Mouse (Mus musculus): ENCODE results near the gene Cenpt.

The Cenpt gene

GRCm38 (mm10) chr8:105804797-105805196 lies 48.3 kb downstream of the Cenpt start:
- DNase-seq = no peak

DNA sequence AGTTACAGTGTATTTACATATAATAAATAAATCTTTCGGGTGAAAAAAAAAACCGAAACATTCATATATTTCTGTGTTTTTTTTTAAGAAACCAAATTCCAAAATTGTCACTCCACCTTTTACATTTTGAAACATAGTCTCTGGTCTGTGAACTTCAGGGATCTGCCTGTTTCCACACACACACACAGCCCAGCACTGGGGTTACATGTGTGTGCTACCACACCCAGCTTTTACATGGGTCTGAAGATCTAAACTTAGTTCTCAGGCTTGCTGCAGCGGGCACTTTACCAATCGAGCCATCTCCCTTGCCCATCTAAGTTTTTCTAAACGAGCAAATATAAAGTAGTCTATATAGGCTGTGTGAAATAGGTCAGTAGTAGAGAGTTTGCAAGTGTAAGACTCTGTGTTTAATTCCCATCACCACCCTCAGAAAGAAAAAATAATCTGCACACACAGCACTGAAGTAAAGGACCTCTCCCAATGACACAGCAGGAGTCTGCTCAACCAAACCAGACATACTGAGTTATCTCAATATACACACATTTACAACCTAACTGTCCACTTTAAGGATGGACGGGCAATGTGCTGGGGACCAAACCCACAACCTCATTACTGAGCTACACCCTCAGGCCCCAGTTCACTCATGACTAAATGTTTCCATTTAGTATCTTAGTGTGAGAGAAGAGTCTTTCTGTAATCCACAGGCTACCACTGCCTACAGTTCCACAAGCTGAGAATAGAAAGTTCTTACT lies 51.7 kb downstream of the Cenpt start:
- no peak for DNase-seq

DNA sequence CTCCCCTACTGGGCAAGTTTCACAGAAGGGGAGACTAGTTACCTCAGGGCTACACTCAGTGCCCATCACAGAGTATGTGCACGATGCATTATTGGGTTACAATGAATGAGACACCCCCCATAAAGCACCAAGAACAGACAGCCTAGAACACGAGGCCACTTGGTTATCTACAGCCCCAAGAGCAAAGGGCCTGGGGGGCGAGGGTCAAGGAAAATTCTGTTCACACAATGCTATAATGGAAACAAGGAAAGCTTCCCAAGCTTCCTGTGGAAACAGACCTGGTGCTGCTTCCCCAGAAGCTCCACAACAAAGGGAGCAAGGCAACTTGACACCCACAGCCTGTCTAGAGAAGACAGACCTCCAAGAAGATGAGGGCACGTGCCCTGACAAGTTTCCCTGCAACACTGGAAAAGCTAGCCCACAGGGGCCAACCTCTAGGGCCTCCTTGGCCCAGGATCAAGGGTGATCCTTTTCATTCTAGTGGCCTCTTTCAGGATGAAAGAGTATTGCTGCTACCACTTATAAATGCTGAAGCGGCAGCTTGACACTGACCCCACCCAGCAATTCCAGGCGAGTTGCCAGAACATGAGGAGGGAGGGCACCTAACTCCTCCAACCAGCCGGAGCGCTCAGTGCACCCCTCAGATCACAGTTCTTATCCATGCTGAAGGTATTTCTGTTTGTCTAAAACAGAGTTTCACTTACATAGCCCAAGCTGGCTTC lies 53.8 kb downstream of the Cenpt start:
- peak; percentile 65 for DNase-seq

DNA sequence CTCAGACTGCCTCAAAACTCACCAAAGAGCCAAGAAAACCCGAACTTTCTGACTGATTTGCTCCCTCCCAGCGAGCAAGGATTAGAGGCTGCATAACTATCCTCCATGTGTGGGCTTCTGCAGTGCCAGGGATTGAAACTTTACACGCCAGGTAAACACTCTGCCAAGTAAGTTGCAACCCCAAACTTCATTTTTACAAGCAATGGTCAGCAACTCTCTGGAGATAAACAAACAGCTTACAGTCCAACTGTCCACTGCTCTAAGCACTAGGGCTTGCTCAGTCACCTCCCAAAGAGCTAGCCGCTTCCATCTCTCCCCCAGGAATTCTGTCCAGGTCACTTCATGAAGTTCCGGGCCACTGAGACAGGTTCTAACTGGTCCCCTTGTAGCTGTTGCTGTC lies 54.7 kb downstream of the Cenpt start:
- DNase-seq = no peak

GRCm38 (mm10) chr8:105795785-105796184 lies 57.3 kb downstream of the Cenpt start:
- DNase-seq = no peak
